Mouse (Mus musculus) G1E (cell line): ENCODE results near the gene Adam19. TPM values are rescaled to one million over a fixed set of nuclear protein-coding genes. Genes with fewer than 3 reads are reported as not detected.

ENCODE experiments used
- ATAC-seq: 2 replicates; pipeline ENCODE4 v1.8.0; 2016; ENCODE audit warnings: mild to moderate bottlenecking; ENCODE audit not compliant: insufficient number of reproducible peaks, poor library complexity, low FRiP score, severe bottlenecking; ENCODE audit errors: extremely low read depth
- DNase-seq: peaks from one replicate; pipeline ENCODE4 v3.0.0; 2012; ENCODE audit warnings: low spot score
- H3K27me3 ChIP-seq: 2 replicates; pipeline ENCODE4 v1.6.1; 2012; ENCODE audit warnings: mild to moderate bottlenecking, low read length, inconsistent platforms; ENCODE audit not compliant: insufficient read depth
- H3K36me3 ChIP-seq: replicated peaks from 2 replicates; pipeline ENCODE3; 2012; ENCODE audit warnings: mild to moderate bottlenecking, inconsistent platforms
- H3K4me1 ChIP-seq: 2 replicates; pipeline ENCODE4 v1.6.1; 2012; ENCODE audit warnings: low read depth, low read length, inconsistent platforms, mixed read lengths; ENCODE audit not compliant: insufficient read depth
- H3K4me3 ChIP-seq: 2 replicates; pipeline ENCODE4 v1.5.1; 2012; ENCODE audit warnings: low read depth, mild to moderate bottlenecking, inconsistent platforms, low read length, moderate library complexity, mixed read lengths
- H3K9me3 ChIP-seq: replicated peaks from 2 replicates; pipeline ENCODE4 v1.6.1; 2012; ENCODE audit warnings: inconsistent platforms
- CTCF ChIP-seq: IDR thresholded peaks from 2 replicates; pipeline ENCODE4 v1.5.1; 2012; ENCODE audit warnings: low read depth, low read length, inconsistent platforms, mixed read lengths
- GATA1 ChIP-seq: IDR thresholded peaks from 2 replicates; pipeline ENCODE4 v1.6.1; 2012; ENCODE audit warnings: borderline replicate concordance, low read length, inconsistent platforms, mixed read lengths
- GATA2 ChIP-seq: IDR thresholded peaks from 2 replicates; pipeline ENCODE4 v1.6.1; 2012; ENCODE audit warnings: low read depth, low read length, inconsistent platforms, borderline replicate concordance
- POLR2AphosphoS5 ChIP-seq: IDR thresholded peaks from 2 replicates; pipeline ENCODE4 v1.6.1; 2012; ENCODE audit warnings: low read depth, low read length, inconsistent platforms; ENCODE audit not compliant: insufficient replicate concordance
- TAL1 ChIP-seq: conservative IDR thresholded peaks from 2 replicates; pipeline ENCODE4 v1.6.1; 2012; ENCODE audit warnings: low read depth, low read length, inconsistent platforms, mixed read lengths
- polyA plus RNA-seq: library from polyadenylated mRNA; stranded (reverse); fragments of >175 nt; gene quantifications from 2 replicates; pipeline ENCODE4 v1.2.3, GENCODE M21; 2012
- total RNA-seq, 2 experiments: library from RNA; stranded (forward) in 1 of 2; stranded (reverse) in 1 of 2; fragments of 200-1000 nt in 1 of 2; fragments of >200 nt in 1 of 2; fragmentation: Nextera tagmentation in 1 of 2; gene quantifications; 2 replicates each; pipeline ENCODE4 v1.2.3; 2014 to 2017

Gene Adam19
- total and polyA plus RNA-seq, 3 experiments, result 0.11 TPM; not detected in 2

- DNase-seq, result no peak
Observed at GRCm38 (mm10) chr11:46092121-46092520, 36.3 kb downstream of the Adam19 start.

DNA sequence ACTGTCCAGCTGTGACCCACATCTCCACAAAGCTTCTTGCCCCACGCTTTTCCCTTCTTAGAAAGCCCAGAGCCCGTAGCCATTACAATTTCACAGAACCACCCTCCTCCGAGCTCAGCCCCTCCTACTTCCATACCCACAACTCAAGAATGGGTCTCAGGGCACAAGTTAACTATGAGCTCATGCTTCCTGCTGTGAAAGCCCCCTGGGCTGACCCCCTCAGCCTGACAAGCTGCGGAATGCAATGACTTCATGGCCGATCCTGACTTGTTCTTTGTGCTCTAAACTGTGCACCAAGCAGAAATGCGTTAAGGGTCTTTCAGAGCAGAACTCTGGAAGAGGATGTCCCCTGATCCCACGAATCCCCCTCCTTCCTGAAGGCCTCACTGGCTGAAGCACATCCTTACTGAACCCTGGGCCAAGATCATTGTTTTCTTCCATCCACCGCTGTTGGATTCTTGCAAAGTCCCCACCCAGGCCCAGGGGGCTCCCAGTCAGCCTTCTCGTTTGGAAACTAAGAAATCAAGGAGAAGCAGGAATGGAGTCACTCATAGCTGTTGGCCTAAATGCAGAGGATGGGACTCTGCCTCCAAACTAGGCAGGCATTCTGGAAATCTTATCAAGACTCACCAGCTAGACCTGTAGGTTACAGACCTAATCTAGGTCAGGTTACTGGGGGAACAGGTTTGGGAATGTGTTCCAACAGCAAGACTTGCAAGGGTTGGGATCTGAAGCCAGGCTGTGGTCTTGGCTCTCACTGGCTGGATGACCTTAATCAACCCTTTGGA, 39.9 kb downstream of the Adam19 start:
- DNase-seq (no peak), ATAC-seq (no peak)
- H3K36me3 ChIP-seq, result no peaks in the 10 kb centered on the region
- H3K4me3 ChIP-seq, result no peak overlapping the region
- no peaks in the 10 kb centered on the region for H3K9me3 ChIP-seq
- TF ChIP-seq GATA1 (no peak), GATA2 (no peak), CTCF (no peak), TAL1 (no peak), POLR2AphosphoS5 (no peak)
- no peaks in the 10 kb centered on the region; the same call in 1 of the 2 replicates for H3K27me3 ChIP-seq
- H3K4me1 ChIP-seq, result no peaks in the 10 kb centered on the region

More at GRCm38 (mm10) chr11:46092121-46092520, 36.3 kb downstream of the Adam19 start:
- Histone ChIP-seq H3K27me3 (no peaks in the 10 kb centered on the region; the same call in 1 of the 2 replicates), H3K4me1 (no peaks in the 10 kb centered on the region), H3K36me3 (no peaks in the 10 kb centered on the region), H3K4me3 (no peak overlapping the region), H3K9me3 (no peaks in the 10 kb centered on the region)
- TF ChIP-seq GATA1 (no peak), GATA2 (no peak), CTCF (no peak), POLR2AphosphoS5 (no peak), TAL1 (no peak)
- ATAC-seq, result no peak

DNA sequence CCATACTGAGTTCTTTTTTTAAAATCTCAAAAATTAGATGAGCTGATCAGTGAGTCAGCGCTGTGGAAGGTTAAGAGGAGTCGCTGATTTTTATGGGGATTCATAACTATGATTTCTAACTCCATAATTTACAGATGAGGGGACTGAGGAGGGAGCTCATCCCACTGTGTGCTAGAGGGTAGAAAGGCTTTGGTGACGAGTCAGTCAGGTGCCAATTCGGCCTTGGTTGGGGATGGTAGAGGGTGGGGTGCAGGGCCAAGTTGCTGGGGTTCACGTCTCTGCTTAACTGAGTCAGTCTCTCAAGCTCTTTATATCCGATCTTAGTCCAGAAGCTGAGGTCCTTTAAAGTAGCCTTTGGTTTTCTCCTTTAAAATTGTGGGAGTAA, 40.5 kb downstream of the Adam19 start:
- Histone ChIP-seq H3K4me3 (no peak overlapping the region), H3K36me3 (no peaks in the 10 kb centered on the region), H3K4me1 (no peaks in the 10 kb centered on the region), H3K9me3 (no peaks in the 10 kb centered on the region), H3K27me3 (no peaks in the 10 kb centered on the region; the same call in 1 of the 2 replicates)
- TF ChIP-seq POLR2AphosphoS5, result no peak
- no peak for TF ChIP-seq TAL1
- no peak for TF ChIP-seq GATA2
- TF ChIP-seq GATA1, result no peak
- TF ChIP-seq CTCF, result no peak
- ATAC-seq, result no peak
- no peak for DNase-seq

DNA sequence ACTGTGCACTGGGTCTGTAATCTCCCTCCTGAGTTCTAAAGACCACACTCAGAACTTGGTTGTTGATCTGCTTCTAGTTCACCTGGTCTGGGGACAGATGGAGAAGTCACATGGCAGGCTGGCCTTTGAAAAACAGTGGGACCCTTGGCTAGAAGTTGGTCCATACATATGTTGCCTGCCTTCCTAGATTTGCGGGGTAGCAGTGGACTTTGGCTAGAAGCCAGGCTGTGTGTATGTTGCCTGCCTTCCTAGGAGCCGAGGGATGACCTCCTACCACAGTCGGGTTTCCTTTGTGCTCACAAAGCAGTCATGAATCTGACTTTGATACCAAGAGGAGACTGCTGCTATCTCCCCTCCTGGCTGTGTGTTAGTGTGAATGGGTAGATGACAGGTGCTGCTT, 41.3 kb downstream of the Adam19 start:
- no peaks in the 10 kb centered on the region; the same call in 1 of the 2 replicates for H3K27me3 ChIP-seq
- no peaks in the 10 kb centered on the region for H3K36me3 ChIP-seq
- no peaks in the 10 kb centered on the region for H3K4me1 ChIP-seq
- TF ChIP-seq GATA2 (no peak), GATA1 (no peak), TAL1 (no peak), POLR2AphosphoS5 (no peak), CTCF (no peak)
- no peaks in the 10 kb centered on the region for H3K9me3 ChIP-seq
- H3K4me3 ChIP-seq, result no peak overlapping the region
- ATAC-seq (no peak), DNase-seq (no peak)

DNA sequence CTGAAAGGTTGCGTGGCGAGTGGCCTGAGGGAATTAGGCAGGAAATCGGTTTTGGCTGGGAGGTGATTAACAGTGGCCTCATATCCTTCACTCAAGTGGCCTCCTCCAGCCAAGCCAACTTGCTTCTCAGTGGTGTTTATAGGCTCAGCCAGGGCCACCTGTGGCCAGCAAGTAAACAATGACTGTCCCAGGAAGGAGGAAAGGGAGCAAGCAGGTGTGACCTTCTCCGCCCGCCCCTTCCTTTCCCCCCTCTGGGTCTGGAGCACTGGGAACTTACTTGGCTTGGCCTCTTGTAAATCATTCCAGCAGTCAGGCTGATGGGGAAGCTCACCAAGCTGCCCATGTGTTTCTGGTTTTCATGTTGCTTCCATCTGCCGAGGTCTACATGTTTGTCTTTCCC, 46.3 kb downstream of the Adam19 start:
- H3K4me3 ChIP-seq, result no peak overlapping the region
- DNase-seq, result no peak
- ATAC-seq, result no peak

DNA sequence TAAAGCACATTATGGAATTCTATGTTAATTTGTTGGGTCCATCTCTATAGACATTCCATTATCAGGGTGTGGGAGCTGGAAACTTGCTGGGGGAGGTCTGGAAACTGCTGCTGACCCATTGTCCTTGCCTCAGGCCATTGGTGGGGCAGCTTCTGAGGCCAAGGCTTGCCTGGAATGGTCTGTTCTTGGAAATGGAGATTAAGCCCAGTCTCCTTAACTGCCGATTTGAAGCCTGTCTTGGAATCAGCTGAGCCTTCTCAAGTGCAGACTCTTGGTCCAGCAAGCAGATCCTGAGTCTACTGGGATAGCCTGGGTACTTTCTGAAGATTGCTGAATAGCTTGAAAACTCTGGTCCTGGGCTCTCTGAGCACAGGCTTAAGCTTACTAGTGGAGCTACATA, 51.3 kb downstream of the Adam19 start:
- TF ChIP-seq POLR2AphosphoS5 (no peak), GATA1 (no peak), TAL1 (no peak), CTCF (no peak), GATA2 (no peak)
- no peak overlapping the region for H3K4me3 ChIP-seq
- ATAC-seq (no peak), DNase-seq (no peak)
- no peaks in the 10 kb centered on the region for H3K36me3 ChIP-seq
- H3K9me3 ChIP-seq, result no peaks in the 10 kb centered on the region
- no peaks in the 10 kb centered on the region for H3K27me3 ChIP-seq
- H3K4me1 ChIP-seq, result no peaks in the 10 kb centered on the region

More for the DNA sequence above, 46.3 kb downstream of the Adam19 start:
- H3K4me1 ChIP-seq, result no peaks in the 10 kb centered on the region
- no peaks in the 10 kb centered on the region for H3K36me3 ChIP-seq
- no peak for TF ChIP-seq GATA1
- no peak for TF ChIP-seq CTCF
- no peak for TF ChIP-seq POLR2AphosphoS5
- TF ChIP-seq GATA2, result no peak
- TF ChIP-seq TAL1, result no peak
- H3K27me3 ChIP-seq, result no peaks in the 10 kb centered on the region
- H3K9me3 ChIP-seq, result no peaks in the 10 kb centered on the region
